Mouse (Mus musculus) intestine, postnatal 0 days (tissue): ENCODE data around the gene Mkrn1. TPM values are rescaled to one million over a fixed set of nuclear protein-coding genes. Genes with fewer than 3 reads are reported as not detected.
"Not testable (repeated sequence)": the region's sequence is repeated elsewhere in the genome, so short reads cannot be mapped to it uniquely, and the experiment has no call there.

Source experiments
- ATAC-seq: fragments of 200-750 bp; cut with Nextera tagmentation; 2 replicates; pipeline ENCODE4 v1.8.0; 2017; ENCODE audit warnings: mild to moderate bottlenecking, moderate TSS enrichment, moderate library complexity
- H3K27ac ChIP-seq: fragments of 300-500 bp; sonication (generic); 2 replicates; pipeline ENCODE4 v1.5.1; 2014; ENCODE audit warnings: mild to moderate bottlenecking, low read depth, low read length, moderate library complexity
- H3K27me3 ChIP-seq: fragments of 300-500 bp; sonication (generic); replicated peaks from 2 replicates; pipeline ENCODE4 v1.6.1; 2014; ENCODE audit warnings: low read length, mixed read lengths; ENCODE audit not compliant: control insufficient read depth, insufficient read depth
- H3K36me3 ChIP-seq: fragments of 300-500 bp; sonication (generic); 2 replicates; pipeline ENCODE4 v1.6.1; 2014; ENCODE audit warnings: mild to moderate bottlenecking, moderate library complexity; ENCODE audit not compliant: control insufficient read depth, insufficient read depth
- H3K4me1 ChIP-seq: fragments of 300-500 bp; sonication (generic); replicated peaks from 2 replicates; pipeline ENCODE4 v1.6.1; 2014; ENCODE audit warnings: antibody characterized with exemption, low read length, mixed read lengths; ENCODE audit not compliant: control insufficient read depth, insufficient read depth
- H3K4me2 ChIP-seq: fragments of 300-500 bp; sonication (generic); replicated peaks from 2 replicates; pipeline ENCODE4 v1.6.1; 2014; ENCODE audit warnings: low read depth, mild to moderate bottlenecking, moderate library complexity
- H3K4me3 ChIP-seq: fragments of 300-500 bp; sonication (generic); 2 replicates; pipeline ENCODE4 v1.5.1; 2014; ENCODE audit warnings: low read depth, low read length
- H3K9ac ChIP-seq: fragments of 300-500 bp; sonication (generic); 2 replicates; pipeline ENCODE4 v1.6.1; 2014; ENCODE audit warnings: mild to moderate bottlenecking, low read depth, low read length
- H3K9me3 ChIP-seq: fragments of 300-500 bp; sonication (generic); 2 replicates; pipeline ENCODE4 v1.6.1; 2016; ENCODE audit warnings: mixed run types; ENCODE audit not compliant: control insufficient read depth
- CTCF ChIP-seq: sonication (generic); IDR thresholded peaks from 2 replicates; pipeline ENCODE4 v1.5.1; 2016; ENCODE audit warnings: low read depth, mild to moderate bottlenecking, control low read depth, antibody characterized with exemption, moderate library complexity
- WGBS: fragments of 180-500 bp; shearing (Covaris S2); extraction: QIAGEN DNeasy Blood & Tissue Kit; methylation state at CpG from one replicate; pipeline ENCODE4 v1.1.7; 2014; 5-methylcytosine and 5-hydroxymethylcytosine counted together
- polyA plus RNA-seq: library from polyadenylated mRNA; unstranded; fragments of >200 nt; fragmentation: Nextera tagmentation; extraction: Ambion mirVana; gene quantifications from 2 replicates; pipeline ENCODE4 v1.2.1, GENCODE M21; 2015

The Mkrn1 gene
- polyA plus RNA-seq, 1 experiment from 2014 or later, result 81.9 TPM

GRCm38 (mm10) chr6:39362684-39363083 is 57.6 kb downstream of the Mkrn1 start:
- Histone ChIP-seq H3K27ac (no peak overlapping the region), H3K9ac (no peak overlapping the region), H3K36me3 (peaks cover 47% of the 10 kb centered on the region), H3K4me1 (no peaks in the 10 kb centered on the region), H3K4me2 (no peak overlapping the region), H3K4me3 (no peak overlapping the region), H3K9me3 (no peaks in the 10 kb centered on the region), H3K27me3 (no peaks in the 10 kb centered on the region)
- WGBS, result 97% methylated on average over 2 of the region's 2 CpGs
- no peak for TF ChIP-seq CTCF
- ATAC-seq, result no peak

GRCm38 (mm10) chr6:39359207-39359606 is 61.1 kb downstream of the Mkrn1 start:
- H3K27me3 ChIP-seq, ATAC-seq, H3K4me3 ChIP-seq, H3K4me1 ChIP-seq, H3K4me2 ChIP-seq, H3K9ac ChIP-seq, H3K9me3 ChIP-seq, H3K27ac ChIP-seq: not testable (repeated sequence)
- 95% methylated on average over 9 of the region's 9 CpGs for WGBS
- peaks cover 63% of the 10 kb centered on the region for H3K36me3 ChIP-seq

- H3K27me3 ChIP-seq, result no peaks in the 10 kb centered on the region
- no peaks in the 10 kb centered on the region for H3K4me1 ChIP-seq
- H3K9ac ChIP-seq, result no peak overlapping the region
- WGBS, result 85% methylated on average over 6 of the region's 6 CpGs
- no peaks in the 10 kb centered on the region for H3K9me3 ChIP-seq
- no peak for TF ChIP-seq CTCF
- no peak overlapping the region; the same call in 1 of the 2 replicates for H3K27ac ChIP-seq
- peaks cover 62% of the 10 kb centered on the region for H3K36me3 ChIP-seq
- no peak for ATAC-seq
- H3K4me3 ChIP-seq, result no peak overlapping the region
- no peak overlapping the region for H3K4me2 ChIP-seq
Measured at GRCm38 (mm10) chr6:39348946-39349345, 71.3 kb downstream of the Mkrn1 start.

GRCm38 (mm10) chr6:39347880-39348814 is 72.1 kb downstream of the Mkrn1 start:
- Histone ChIP-seq H3K36me3 (peaks cover 61% of the 10 kb centered on the region), H3K4me2 (no peak overlapping the region), H3K27me3 (no peaks in the 10 kb centered on the region), H3K9ac (no peak overlapping the region), H3K4me1 (no peaks in the 10 kb centered on the region), H3K27ac (no peak overlapping the region), H3K4me3 (no peak overlapping the region), H3K9me3 (no peaks in the 10 kb centered on the region)
- TF ChIP-seq CTCF, result peak; percentile 35; the same call in 1 of the 2 replicates
- ATAC-seq, result no peak
- 76% methylated on average over 4 of the region's 4 CpGs for WGBS

Other genes starting within 250 kb of the Mkrn1 start
- gene Kdm7a, start 213.7 kb downstream of the Mkrn1 start, polyA plus RNA-seq, result 2.3 and 2.9 TPM in 2 replicates
- gene Slc37a3, start 42.8 kb downstream of the Mkrn1 start, polyA plus RNA-seq, result 36.1 TPM in 2 replicates
- 14.0 and 14.7 TPM in 2 replicates for gene Rab19, start 39.3 kb downstream of the Mkrn1 start, polyA plus RNA-seq
- gene Dennd2a, start 137.4 kb upstream of the Mkrn1 start, polyA plus RNA-seq, result 3.8 and 3.9 TPM in 2 replicates
- gene Adck2, start 153.4 kb upstream of the Mkrn1 start, polyA plus RNA-seq, result 18.0 and 19.4 TPM in 2 replicates
- gene Gm42420, start 165.3 kb upstream of the Mkrn1 start, polyA plus RNA-seq, result 0.60 and 2.0 TPM in 2 replicates
- 483 and 498 TPM in 2 replicates for gene Ndufb2, start 172.1 kb upstream of the Mkrn1 start, polyA plus RNA-seq